Mouse (Mus musculus): ENCODE results near the gene Gm47189.
A peak's percentile ranks its signal among the peaks of the same experiment; 100 is the strongest.
"Not testable (repeated sequence)": the region's sequence is repeated elsewhere in the genome, so short reads cannot be mapped to it uniquely, and the experiment has no call there.

Gm47189 gene

GRCm38 (mm10) chr14:41772341-41772740 is at the start of gene Gm47189:
Gm47189 (minus strand) TSS chr14:41772441.
- not testable (repeated sequence) for DNase-seq

- peak in 1 of 2 experiments; percentile 0 for DNase-seq
Observed at GRCm38 (mm10) chr14:41755931-41756330, 16.3 kb downstream of the Gm47189 start.

GRCm38 (mm10) chr14:41750514-41750913 is 21.7 kb downstream of the Gm47189 start, which contains the start of gene Gm7929:
Gm7929 (minus strand) TSS chr14:41750614.
- DNase-seq: not testable (repeated sequence)

DNA sequence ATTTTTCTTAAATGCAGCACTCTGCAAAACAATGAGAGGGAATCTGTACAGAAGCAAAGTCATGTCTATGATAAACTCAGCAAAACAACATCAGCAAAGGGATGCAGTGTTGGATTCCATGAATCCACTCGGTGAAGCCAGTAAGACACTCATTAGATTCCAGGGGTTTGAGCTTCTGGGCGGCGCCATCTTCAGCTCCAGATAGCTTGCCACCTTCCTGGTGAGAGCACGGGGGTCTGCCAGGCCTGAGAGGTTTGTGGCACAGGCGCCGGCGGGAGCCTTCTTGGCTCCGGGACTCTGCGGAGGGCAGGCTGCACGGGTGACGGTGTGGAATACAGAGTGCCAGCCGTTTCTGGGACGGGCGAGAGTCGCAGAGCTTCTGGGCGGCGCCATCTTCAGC is 48.8 kb downstream of the Gm47189 start:
- DNase-seq: not testable (repeated sequence)

GRCm38 (mm10) chr14:41717180-41717579 is 55.1 kb downstream of the Gm47189 start:
- DNase-seq: not testable (repeated sequence)

Data from kidney, postnatal 36 days (tissue).